Mouse (Mus musculus): ENCODE results near the gene Plch2. TPM values are rescaled to one million over a fixed set of nuclear protein-coding genes. Genes with fewer than 3 reads are reported as not detected.
A peak's percentile ranks its signal among the peaks of the same experiment; 100 is the strongest.

Gene Plch2
- polyA plus RNA-seq, 1 experiment from 2014 or later: 0.24 TPM

DNA sequence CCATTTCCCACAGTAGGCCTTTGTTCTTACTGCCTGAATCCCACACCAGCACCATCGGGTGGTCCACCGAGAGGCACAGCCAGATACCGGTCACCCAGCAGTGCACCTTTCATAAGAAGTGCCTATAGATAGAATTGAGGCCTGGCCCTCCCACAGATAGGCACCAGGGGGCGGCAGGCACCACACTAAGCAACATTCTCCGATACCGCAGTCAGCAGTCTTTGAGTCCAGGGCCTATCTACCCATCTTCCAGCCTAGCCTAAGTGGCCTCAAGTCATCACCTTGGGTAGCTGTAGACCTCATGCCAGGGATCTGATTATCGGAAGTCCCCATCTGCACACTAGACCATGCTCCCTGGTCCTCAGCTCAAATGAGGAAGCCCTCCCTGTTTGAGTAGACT, 75.1 kb downstream of the Plch2 start:
- peak; percentile 46 for ATAC-seq
- Histone ChIP-seq H3K9ac (no peak overlapping the region), H3K4me1 (peaks cover 34% of the 10 kb centered on the region), H3K9me3 (replicated peaks) (no peaks in the 10 kb centered on the region), H3K36me3 (peaks cover 56% of the 10 kb centered on the region), H3K4me2 (no peak overlapping the region), H3K4me3 (no peak overlapping the region), H3K27me3 (replicated peaks) (peaks cover 24% of the 10 kb centered on the region), H3K27ac (peak overlapping the region; percentile 52; the same call in 1 of the 2 replicates)
- 42% methylated on average over 7 of the region's 7 CpGs for WGBS (ENCODE audit: insufficient replicate concordance)

DNA sequence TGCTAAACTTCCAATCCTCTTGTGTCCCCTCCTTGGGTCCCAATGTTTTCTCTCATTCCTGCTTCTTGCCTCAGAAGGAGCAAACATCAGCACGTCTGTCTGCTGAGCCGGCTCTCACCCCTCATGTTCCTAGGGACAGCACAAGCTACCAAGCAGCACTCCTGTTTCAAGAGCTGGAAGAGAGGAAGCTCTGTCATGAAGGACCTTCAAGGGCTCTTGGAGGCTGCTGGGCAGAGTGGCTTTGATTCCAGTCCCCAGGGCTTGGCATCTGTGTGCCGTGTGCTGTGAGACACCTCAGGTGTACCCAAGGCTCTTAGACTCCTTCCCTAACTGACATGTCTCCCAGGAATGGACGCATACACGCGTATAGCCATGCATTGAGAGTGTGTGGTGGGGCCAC, 75.5 kb downstream of the Plch2 start:
- Histone ChIP-seq H3K27ac (no peak overlapping the region), H3K27me3 (replicated peaks) (peaks cover 20% of the 10 kb centered on the region)

DNA sequence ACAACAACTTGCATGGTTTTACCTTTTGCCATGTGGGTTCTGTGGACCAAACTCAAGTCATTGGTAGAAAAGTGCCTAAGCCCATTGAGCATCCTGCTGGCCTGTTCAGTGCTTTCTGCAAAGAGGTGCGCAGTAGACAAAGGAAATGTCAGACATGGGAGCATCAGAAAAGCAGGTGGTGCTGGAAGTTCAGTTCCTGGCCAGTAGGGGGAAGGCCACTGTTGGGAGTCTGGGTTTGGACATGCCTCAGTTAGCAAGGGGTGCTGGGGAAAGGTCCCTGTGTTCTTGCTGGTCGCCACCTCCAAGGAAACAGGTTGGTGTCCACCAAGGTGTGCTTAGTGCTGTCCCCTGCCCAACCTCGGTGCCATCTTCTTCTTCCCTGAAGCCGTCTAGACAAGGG, 76.5 kb downstream of the Plch2 start:
- WGBS (ENCODE audit: insufficient replicate concordance): 87% methylated on average over 4 of the region's 4 CpGs
- no peak overlapping the region for H3K4me3 ChIP-seq
- H3K4me2 ChIP-seq: no peak overlapping the region
- peaks cover 19% of the 10 kb centered on the region for H3K27me3 ChIP-seq (replicated peaks)
- ATAC-seq: no peak
- H3K9me3 ChIP-seq (replicated peaks): no peaks in the 10 kb centered on the region
- H3K36me3 ChIP-seq: peaks cover 70% of the 10 kb centered on the region
- H3K4me1 ChIP-seq: peaks cover 26% of the 10 kb centered on the region
- no peak overlapping the region for H3K9ac ChIP-seq
- no peak overlapping the region for H3K27ac ChIP-seq

More for the DNA sequence above, 75.5 kb downstream of the Plch2 start:
- Histone ChIP-seq H3K4me2 (no peak overlapping the region), H3K9me3 (replicated peaks) (no peaks in the 10 kb centered on the region), H3K4me1 (peaks cover 31% of the 10 kb centered on the region), H3K9ac (no peak overlapping the region), H3K4me3 (no peak overlapping the region), H3K36me3 (peaks cover 60% of the 10 kb centered on the region)
- peak; percentile 15 for ATAC-seq
- 86% methylated on average over 6 of the region's 6 CpGs for WGBS (ENCODE audit: insufficient replicate concordance)

DNA sequence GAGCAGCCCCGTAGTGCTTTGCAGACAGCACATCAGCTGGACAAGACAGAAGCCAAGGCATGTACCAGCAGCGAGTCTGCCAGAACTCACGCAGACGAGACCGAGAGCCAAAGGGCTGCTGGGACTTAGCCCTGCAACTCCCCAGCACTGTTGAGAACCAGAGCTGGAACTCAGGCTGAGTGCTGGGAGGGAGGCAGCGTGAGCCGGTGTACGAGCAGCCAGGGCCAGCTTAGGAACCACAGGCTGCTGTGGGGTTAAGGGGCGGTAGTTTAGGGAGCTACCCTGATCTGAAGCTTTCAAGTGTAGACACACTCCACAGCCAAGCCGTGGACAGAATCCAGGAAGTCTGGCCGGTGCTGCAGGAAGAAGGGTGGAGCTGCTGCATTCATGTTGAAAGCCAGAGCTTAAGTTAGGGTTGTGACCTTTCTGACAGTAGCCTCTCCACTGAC, 82.4 kb downstream of the Plch2 start:
- Histone ChIP-seq H3K4me3 (no peak overlapping the region), H3K27me3 (replicated peaks) (no peaks in the 10 kb centered on the region), H3K9ac (no peak overlapping the region), H3K4me2 (no peak overlapping the region), H3K36me3 (peaks cover 100% of the 10 kb centered on the region), H3K9me3 (replicated peaks) (no peaks in the 10 kb centered on the region), H3K27ac (no peak overlapping the region), H3K4me1 (no peaks in the 10 kb centered on the region)
- ATAC-seq: no peak
- WGBS (ENCODE audit: insufficient replicate concordance): 90% methylated on average over 11 of the region's 11 CpGs

DNA sequence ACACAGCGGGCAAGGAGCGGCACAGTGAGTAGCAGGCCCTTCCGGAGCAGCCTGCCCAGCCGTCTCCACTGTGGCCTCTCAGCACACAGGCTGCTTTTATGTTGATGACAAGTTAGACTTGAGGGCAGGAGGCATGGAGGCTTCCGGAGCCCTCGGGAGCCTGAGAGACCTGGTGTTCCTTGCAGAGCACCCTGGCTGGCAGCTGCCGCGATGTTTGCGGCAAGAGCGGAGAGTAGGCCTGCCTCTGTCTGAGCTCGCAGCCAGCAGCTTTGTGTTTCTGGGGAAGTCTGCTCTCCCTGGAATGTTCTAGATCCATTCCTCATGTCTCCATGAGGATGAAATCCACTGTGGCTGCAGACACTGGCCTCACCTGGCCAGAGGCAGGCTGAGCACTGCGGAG, 84.0 kb downstream of the Plch2 start:
- no peak overlapping the region for H3K9ac ChIP-seq
- H3K36me3 ChIP-seq: peaks cover 99% of the 10 kb centered on the region
- peaks cover 3% of the 10 kb centered on the region for H3K4me1 ChIP-seq
- no peak overlapping the region for H3K27ac ChIP-seq
- no peak for ATAC-seq
- H3K27me3 ChIP-seq (replicated peaks): no peaks in the 10 kb centered on the region
- H3K4me2 ChIP-seq: no peak overlapping the region
- no peak overlapping the region for H3K4me3 ChIP-seq
- no peaks in the 10 kb centered on the region for H3K9me3 ChIP-seq (replicated peaks)
- 93% methylated on average over 12 of the region's 12 CpGs for WGBS (ENCODE audit: insufficient replicate concordance)

DNA sequence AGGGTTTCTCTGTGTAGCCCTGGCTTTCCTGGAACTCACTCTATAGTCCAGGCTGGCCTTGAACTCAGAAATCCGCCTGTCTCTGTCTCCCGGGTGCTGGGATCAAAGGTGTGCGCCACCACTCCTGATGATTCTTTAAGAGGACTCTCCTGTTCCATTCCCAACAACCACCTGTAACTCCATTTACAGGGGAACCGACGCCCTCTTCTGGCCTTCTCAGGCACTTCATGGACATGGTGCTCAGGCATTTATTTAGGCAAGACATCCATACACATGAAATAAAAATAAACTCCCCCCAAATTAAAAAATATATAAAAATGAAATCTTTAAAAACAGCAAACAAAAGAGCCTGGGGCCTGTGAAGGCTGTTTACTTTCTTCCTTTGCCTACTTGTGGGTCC, 89.4 kb downstream of the Plch2 start:
- no peak overlapping the region for H3K4me3 ChIP-seq
- WGBS (ENCODE audit: insufficient replicate concordance): 70% methylated on average over 5 of the region's 5 CpGs

DNA sequence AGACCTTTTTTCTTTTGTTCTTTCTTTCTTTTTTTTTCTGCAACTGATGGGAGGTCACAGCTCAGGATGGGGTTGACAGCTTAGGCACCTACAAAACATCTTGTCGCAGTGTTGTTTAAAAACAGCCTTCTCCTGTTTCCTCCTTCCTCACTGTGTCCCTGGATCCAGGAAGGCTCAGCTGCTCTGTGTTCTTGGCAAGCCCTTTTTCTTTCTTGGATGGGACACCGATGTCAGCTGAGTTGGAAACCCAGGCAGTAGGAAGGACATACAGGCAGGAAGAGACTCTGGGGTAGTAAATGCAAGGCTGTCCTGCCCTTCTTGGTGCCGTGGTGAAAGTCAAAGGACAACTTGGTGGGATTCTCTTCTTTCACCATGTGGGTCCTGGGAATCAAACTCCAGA, 90.7 kb downstream of the Plch2 start:
- WGBS (ENCODE audit: insufficient replicate concordance): 72% methylated on average over 3 of the region's 3 CpGs
- H3K27ac ChIP-seq: peak overlapping the region; percentile 98
- no peak for ATAC-seq
- peaks cover 29% of the 10 kb centered on the region for H3K27me3 ChIP-seq (replicated peaks)
- no peaks in the 10 kb centered on the region for H3K9me3 ChIP-seq (replicated peaks)
- peaks cover 54% of the 10 kb centered on the region for H3K4me1 ChIP-seq
- peaks cover 54% of the 10 kb centered on the region for H3K36me3 ChIP-seq
- H3K9ac ChIP-seq: peak overlapping the region; percentile 95
- H3K4me2 ChIP-seq: peak overlapping the region; percentile 82
- peak overlapping the region; percentile 94 for H3K4me3 ChIP-seq

More for the DNA sequence above, 89.4 kb downstream of the Plch2 start:
- no peaks in the 10 kb centered on the region for H3K9me3 ChIP-seq (replicated peaks)
- no peak overlapping the region for H3K9ac ChIP-seq
- no peak for ATAC-seq
- H3K36me3 ChIP-seq: peaks cover 68% of the 10 kb centered on the region
- peaks cover 16% of the 10 kb centered on the region for H3K27me3 ChIP-seq (replicated peaks)
- H3K27ac ChIP-seq: no peak overlapping the region
- H3K4me1 ChIP-seq: peaks cover 41% of the 10 kb centered on the region
- no peak overlapping the region for H3K4me2 ChIP-seq

DNA sequence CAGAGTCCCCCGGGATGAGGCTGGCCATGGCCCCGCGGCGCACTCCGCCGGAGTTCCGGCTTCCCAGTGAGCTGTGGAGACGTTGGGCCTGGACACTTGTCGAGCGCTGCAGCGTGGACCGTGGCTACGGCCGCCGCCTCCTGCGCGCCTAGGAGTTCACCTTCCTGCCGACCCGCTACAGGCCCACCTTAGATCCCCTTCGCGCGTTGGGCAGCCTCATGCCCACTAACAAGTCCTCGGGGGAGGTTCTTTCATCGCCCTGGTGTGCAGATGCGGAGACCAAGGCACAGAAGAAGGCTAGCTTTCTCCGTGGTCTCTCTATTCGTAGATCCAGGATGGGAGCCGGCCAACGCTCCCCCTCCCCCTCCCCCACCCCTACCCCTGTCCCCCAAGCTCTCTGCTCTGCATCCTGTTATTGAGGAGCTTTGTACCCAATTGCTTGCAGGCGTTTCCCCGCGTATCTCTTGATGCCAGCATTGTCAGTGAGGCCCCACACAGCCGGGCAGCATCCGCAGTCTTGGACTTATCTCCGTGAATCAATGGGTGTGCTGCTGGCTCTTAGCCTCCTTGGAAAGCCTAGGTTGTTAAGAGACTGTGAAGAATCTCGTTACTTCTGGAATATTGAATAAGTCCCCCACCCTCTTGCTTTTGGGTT, 91.9 kb downstream of the Plch2 start:
- Histone ChIP-seq H3K4me2 (peak overlapping the region; percentile 82), H3K4me3 (peak overlapping the region; percentile 94), H3K4me1 (peaks cover 61% of the 10 kb centered on the region), H3K9me3 (replicated peaks) (no peaks in the 10 kb centered on the region), H3K27me3 (replicated peaks) (peaks cover 41% of the 10 kb centered on the region), H3K27ac (peak overlapping the region; percentile 98), H3K36me3 (peaks cover 43% of the 10 kb centered on the region), H3K9ac (peak overlapping the region; percentile 95)
- WGBS (ENCODE audit: insufficient replicate concordance): under 1% methylated on average over 36 of the region's 36 CpGs
- peak; percentile 77 for ATAC-seq

DNA sequence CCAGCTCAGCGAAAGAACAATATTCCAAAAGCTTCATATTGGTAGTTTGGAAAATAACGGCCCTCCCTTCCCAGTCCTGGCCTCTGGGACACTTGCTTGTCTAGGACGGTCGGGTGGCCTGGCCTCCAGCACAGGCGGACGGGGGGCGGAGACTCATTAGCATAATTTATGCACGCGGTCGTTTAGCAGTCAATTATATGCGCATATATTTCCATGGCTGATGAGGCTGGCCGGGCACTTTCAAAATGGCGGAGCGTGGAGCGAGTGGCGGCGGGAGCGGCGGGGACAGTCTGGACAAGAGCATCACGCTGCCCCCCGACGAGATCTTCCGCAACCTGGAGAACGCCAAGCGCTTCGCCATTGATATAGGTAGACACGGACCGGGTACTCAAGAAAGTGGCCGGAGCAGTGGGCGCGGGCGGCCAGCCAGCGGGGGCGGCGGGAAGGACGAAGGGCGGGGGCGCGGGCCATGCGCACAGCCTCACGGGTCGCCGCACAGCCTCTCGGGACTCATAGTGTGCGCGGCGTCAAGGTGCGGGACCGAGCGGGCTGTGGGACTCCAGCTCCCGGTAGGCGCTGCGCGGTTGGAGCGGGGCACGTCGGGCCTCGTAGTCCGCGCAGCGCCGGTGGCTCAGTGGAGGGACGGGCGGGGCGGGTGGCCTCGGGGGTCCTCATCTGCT, 92.5 kb downstream of the Plch2 start, which contains the start of gene Pank4:
Pank4 (plus strand) TSS at position 223 of the 680 bp plus-strand sequence.
- Histone ChIP-seq H3K9ac (peak within 1 kb of the TSS; percentile 95), H3K4me2 (peak within 1 kb of the TSS; percentile 82), H3K9me3 (replicated peaks) (no peaks in the 10 kb centered on the region), H3K4me3 (peak within 1 kb of the TSS; percentile 94), H3K4me1 (peaks cover 61% of the 10 kb centered on the region), H3K27me3 (replicated peaks) (peaks cover 47% of the 10 kb centered on the region), H3K27ac (peak within 1 kb of the TSS; percentile 98), H3K36me3 (peaks cover 36% of the 10 kb centered on the region)
- peak; percentile 86 for ATAC-seq
- under 1% methylated on average over 62 of the region's 66 CpGs for WGBS (ENCODE audit: insufficient replicate concordance)

DNA sequence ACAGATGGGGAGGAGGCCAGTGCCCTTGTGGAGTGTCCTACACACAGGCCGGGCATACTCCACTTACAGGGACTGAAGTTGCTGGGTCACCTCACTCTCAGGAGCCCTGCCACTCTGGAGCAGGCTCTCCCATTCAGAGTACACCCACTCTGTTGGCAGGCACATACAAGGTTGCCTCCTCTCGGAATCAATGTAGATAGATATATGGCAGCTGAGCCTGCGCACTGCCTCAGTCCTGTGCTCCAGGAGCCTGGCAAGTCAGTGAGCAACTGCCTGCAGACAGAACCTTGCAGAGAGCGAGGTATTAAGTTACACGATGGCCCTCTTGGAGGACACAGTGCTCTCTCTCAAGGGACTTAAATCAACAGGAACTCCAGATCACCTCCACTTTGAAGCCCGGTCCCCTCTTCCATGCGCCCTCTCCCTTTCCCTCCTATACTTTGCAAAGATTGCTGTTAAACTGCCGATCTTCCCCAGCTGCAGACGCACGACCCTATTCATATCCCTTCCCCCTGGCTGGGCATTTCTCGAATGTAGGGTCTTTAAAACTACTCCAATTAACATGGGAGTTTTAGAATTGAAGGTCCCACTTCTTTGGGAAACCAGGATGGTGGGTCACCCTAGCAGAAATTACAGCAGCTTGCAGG, 93.3 kb downstream of the Plch2 start:
- Histone ChIP-seq H3K27me3 (replicated peaks) (peaks cover 55% of the 10 kb centered on the region), H3K4me1 (peaks cover 63% of the 10 kb centered on the region), H3K9ac (peak overlapping the region; percentile 95), H3K9me3 (replicated peaks) (no peaks in the 10 kb centered on the region), H3K4me3 (peak overlapping the region; percentile 94), H3K36me3 (peaks cover 30% of the 10 kb centered on the region), H3K27ac (no peak overlapping the region), H3K4me2 (peak overlapping the region; percentile 82)
- WGBS (ENCODE audit: insufficient replicate concordance): 50% methylated on average over 11 of the region's 11 CpGs
- no peak for ATAC-seq

DNA sequence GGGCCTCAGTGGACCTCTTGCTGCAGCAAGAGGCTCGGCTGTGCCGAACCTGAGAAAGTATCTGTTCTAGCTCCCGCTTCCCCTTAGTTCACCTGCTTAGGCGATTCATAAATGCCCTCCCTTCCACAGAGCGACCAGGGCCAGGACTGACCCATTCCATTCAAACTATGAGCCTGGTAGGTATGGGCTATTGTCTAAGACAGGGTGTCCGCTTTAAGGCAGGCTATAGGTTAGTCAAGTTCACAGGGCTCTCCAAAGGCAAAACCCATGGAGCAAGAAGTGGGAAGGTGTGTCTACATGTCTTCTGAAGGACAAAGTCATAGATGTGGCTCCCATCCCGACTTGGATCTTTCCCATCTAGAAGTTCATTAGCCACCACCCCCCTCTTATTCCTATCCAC, 93.9 kb downstream of the Plch2 start:
- Histone ChIP-seq H3K4me1 (peaks cover 67% of the 10 kb centered on the region), H3K27ac (no peak overlapping the region), H3K36me3 (peaks cover 23% of the 10 kb centered on the region), H3K9ac (peak overlapping the region; percentile 3; the same call in 1 of the 2 replicates), H3K27me3 (replicated peaks) (peaks cover 61% of the 10 kb centered on the region), H3K4me2 (no peak overlapping the region), H3K4me3 (no peak overlapping the region), H3K9me3 (replicated peaks) (no peaks in the 10 kb centered on the region)
- WGBS (ENCODE audit: insufficient replicate concordance): 69% methylated on average over 7 of the region's 7 CpGs
- no peak for ATAC-seq

DNA sequence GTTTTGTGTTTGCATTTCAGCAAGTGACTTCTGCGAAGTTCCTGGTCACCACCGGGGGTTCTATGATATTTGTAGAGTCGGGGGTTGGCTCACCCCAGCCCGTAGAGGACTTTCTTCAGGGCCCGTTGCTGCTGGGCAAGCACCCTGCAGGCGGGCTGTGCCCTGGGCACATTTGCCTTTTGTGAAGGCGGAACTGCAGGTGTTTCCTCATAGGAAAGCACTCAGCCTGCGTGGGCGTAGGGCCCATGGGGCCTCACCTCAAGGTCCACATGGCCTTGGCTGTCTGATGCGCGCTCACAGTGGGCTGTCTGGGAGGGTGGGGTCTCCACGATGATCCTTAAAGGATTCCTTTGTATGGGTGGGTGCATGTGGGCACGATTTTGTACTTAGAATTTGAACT, 94.7 kb downstream of the Plch2 start:
- Histone ChIP-seq H3K9ac (no peak overlapping the region), H3K4me1 (peaks cover 60% of the 10 kb centered on the region), H3K4me2 (peak overlapping the region; percentile 63), H3K4me3 (peak overlapping the region; percentile 45; the same call in 1 of the 2 replicates), H3K27ac (no peak overlapping the region), H3K9me3 (replicated peaks) (no peaks in the 10 kb centered on the region), H3K27me3 (replicated peaks) (peaks cover 69% of the 10 kb centered on the region), H3K36me3 (peaks cover 17% of the 10 kb centered on the region)
- 20% methylated on average over 13 of the region's 13 CpGs for WGBS (ENCODE audit: insufficient replicate concordance)
- ATAC-seq: no peak

Measured in liver, embryonic 12.5 days (tissue).